Mouse (Mus musculus): ENCODE measurements around the gene Cldn9. TPM values are rescaled to one million over a fixed set of nuclear protein-coding genes. Genes with fewer than 3 reads are reported as not detected.

Gene Cldn9
- total and polyA plus RNA-seq, 3 experiments, result 0.13 to 0.21 TPM; not detected in 1

- no peak for DNase-seq
Observed at GRCm38 (mm10) chr17:23680336-23680735, 3.5 kb downstream of the Cldn9 start.

- no peak for DNase-seq
Observed at GRCm38 (mm10) chr17:23679127-23679835, 4.5 kb downstream of the Cldn9 start, which contains the start of gene Cldn6. Cldn6 (plus strand) TSS chr17:23679249.

- peak; percentile 93 for DNase-seq
Observed at GRCm38 (mm10) chr17:23677236-23677679, 6.6 kb downstream of the Cldn9 start, which contains the start of gene Tnfrsf12a. Tnfrsf12a (minus strand) TSS chr17:23677468.

GRCm38 (mm10) chr17:23676473-23677031 is 7.3 kb downstream of the Cldn9 start:
- DNase-seq, result peak; percentile 92

GRCm38 (mm10) chr17:23675564-23676281 is 8.1 kb downstream of the Cldn9 start:
- DNase-seq, result peak; percentile 93

- peak; percentile 91 for DNase-seq
Observed at GRCm38 (mm10) chr17:23675127-23675526, 8.7 kb downstream of the Cldn9 start.

GRCm38 (mm10) chr17:23674271-23674952 is 9.4 kb downstream of the Cldn9 start:
- peak; percentile 46 for DNase-seq

GRCm38 (mm10) chr17:23673424-23674073 is 10.3 kb downstream of the Cldn9 start, which contains the start of the genes Hcfc1r1 and Thoc6:
Hcfc1r1 (plus strand) TSS chr17:23673596.
Thoc6 (minus strand) TSS chr17:23673882.
- peak; percentile 96 for DNase-seq

- no peak for DNase-seq
Observed at GRCm38 (mm10) chr17:23672761-23673160, 11.1 kb downstream of the Cldn9 start.

- no peak for DNase-seq
Observed at GRCm38 (mm10) chr17:23671519-23671918, 12.3 kb downstream of the Cldn9 start.

GRCm38 (mm10) chr17:23670516-23671074 is 13.2 kb downstream of the Cldn9 start:
- no peak for DNase-seq

- no peak for DNase-seq
Observed at GRCm38 (mm10) chr17:23665511-23665910, 18.3 kb downstream of the Cldn9 start.

- DNase-seq, result no peak
Observed at GRCm38 (mm10) chr17:23664556-23665021, 19.2 kb downstream of the Cldn9 start.

GRCm38 (mm10) chr17:23661526-23661925 is 22.3 kb downstream of the Cldn9 start:
- DNase-seq, result no peak

- no peak for DNase-seq
Observed at GRCm38 (mm10) chr17:23660876-23661200, 23.0 kb downstream of the Cldn9 start.

- peak; percentile 36 for DNase-seq
Observed at GRCm38 (mm10) chr17:23660117-23660875, 23.5 kb downstream of the Cldn9 start, which contains the start of gene Bicdl2. Bicdl2 (plus strand) TSS chr17:23660506.

GRCm38 (mm10) chr17:23658450-23658849 is 25.4 kb downstream of the Cldn9 start:
- DNase-seq, result no peak

GRCm38 (mm10) chr17:23654410-23654809 is 29.4 kb downstream of the Cldn9 start:
- DNase-seq, result no peak

- no peak for DNase-seq
Observed at GRCm38 (mm10) chr17:23654001-23654400, 29.8 kb downstream of the Cldn9 start.

GRCm38 (mm10) chr17:23653324-23653723 is 30.5 kb downstream of the Cldn9 start:
- no peak for DNase-seq

Data from adrenal gland, adult 2 months (tissue).